Mouse (Mus musculus) embryonic facial prominence, embryonic 15.5 days (tissue): ENCODE data around the gene Fam81a. TPM values are rescaled to one million over a fixed set of nuclear protein-coding genes. Genes with fewer than 3 reads are reported as not detected.

Source experiments
- ATAC-seq: fragments of 200-750 bp; cut with Nextera tagmentation; 2 replicates; pipeline ENCODE4 v1.8.0; 2017; ENCODE audit warnings: low read depth, moderate TSS enrichment; ENCODE audit not compliant: insufficient number of reproducible peaks, low FRiP score, low TSS enrichment
- H3K27ac ChIP-seq: fragments of 300-500 bp; sonication (generic); replicated peaks from 2 replicates; pipeline ENCODE4 v1.5.1; 2015; ENCODE audit warnings: mild to moderate bottlenecking, inconsistent platforms
- H3K27me3 ChIP-seq: fragments of 300-500 bp; sonication (generic); 2 replicates; pipeline ENCODE4 v1.6.1; 2015; ENCODE audit warnings: inconsistent platforms
- H3K36me3 ChIP-seq: fragments of 300-500 bp; sonication (generic); 2 replicates; pipeline ENCODE4 v1.6.1; 2015; ENCODE audit warnings: mild to moderate bottlenecking, inconsistent platforms
- H3K4me1 ChIP-seq: fragments of 300-500 bp; sonication (generic); 2 replicates; pipeline ENCODE4 v1.6.1; 2015; ENCODE audit warnings: inconsistent platforms
- H3K4me2 ChIP-seq: fragments of 300-500 bp; sonication (generic); replicated peaks from 2 replicates; pipeline ENCODE4 v1.6.1; 2015; ENCODE audit warnings: mild to moderate bottlenecking, inconsistent platforms
- H3K4me3 ChIP-seq: fragments of 300-500 bp; sonication (generic); replicated peaks from 2 replicates; pipeline ENCODE4 v1.5.1; 2015; ENCODE audit warnings: mild to moderate bottlenecking, inconsistent platforms
- H3K9ac ChIP-seq: fragments of 300-500 bp; sonication (generic); 2 replicates; pipeline ENCODE4 v1.6.1; 2015; ENCODE audit warnings: inconsistent platforms
- H3K9me3 ChIP-seq: fragments of 300-500 bp; sonication (generic); replicated peaks from 2 replicates; pipeline ENCODE4 v1.6.1; 2016; ENCODE audit warnings: inconsistent platforms
- WGBS: fragments of 180-500 bp; shearing (Covaris S2); methylation state at CpG from one replicate; pipeline ENCODE4 v1.1.7; 2015; 5-methylcytosine and 5-hydroxymethylcytosine counted together
- polyA plus RNA-seq: library from polyadenylated mRNA; unstranded; fragments of >200 nt; fragmentation: Nextera tagmentation; extraction: Ambion mirVana; gene quantifications from 2 replicates; pipeline ENCODE4 v1.2.1, GENCODE M21; 2015

Gene Fam81a
- 12.5 and 13.8 TPM in 2 replicates for polyA plus RNA-seq

DNA sequence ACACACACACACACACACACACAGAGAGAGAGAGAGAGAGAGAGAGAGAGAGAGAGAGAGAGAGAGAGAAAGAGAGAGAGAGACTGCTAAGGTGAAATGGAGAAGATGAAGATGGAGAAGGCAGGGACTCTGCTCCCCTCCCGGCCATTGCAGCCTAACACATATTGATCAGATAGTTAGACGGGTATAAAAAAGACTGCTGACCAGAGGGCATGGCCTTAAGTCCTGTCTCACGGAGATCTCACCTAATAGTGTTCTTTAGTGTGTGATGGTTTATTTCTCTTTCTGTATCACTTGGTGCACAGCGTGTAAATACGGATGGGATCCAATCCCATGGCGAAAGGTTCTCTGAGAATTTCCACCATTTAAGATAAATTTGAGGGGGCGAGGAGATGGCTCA lies at the start of gene Fam81a:
Gene Fam81a (minus strand): TSS at position 101 of the 400 bp plus-strand sequence.
- Histone ChIP-seq H3K4me3 (peak within 1 kb of the TSS; percentile 59), H3K9me3 (no peaks in the 10 kb centered on the region), H3K4me2 (peak within 1 kb of the TSS; percentile 92), H3K36me3 (no peaks in the 10 kb centered on the region), H3K4me1 (peaks cover 16% of the 10 kb centered on the region), H3K27me3 (peaks cover 14% of the 10 kb centered on the region), H3K27ac (no peak within 1 kb of the TSS), H3K9ac (peak within 1 kb of the TSS; percentile 42; the same call in 1 of the 2 replicates)
- ATAC-seq: no peak
- WGBS: 71% methylated on average over 7 of the region's 7 CpGs

DNA sequence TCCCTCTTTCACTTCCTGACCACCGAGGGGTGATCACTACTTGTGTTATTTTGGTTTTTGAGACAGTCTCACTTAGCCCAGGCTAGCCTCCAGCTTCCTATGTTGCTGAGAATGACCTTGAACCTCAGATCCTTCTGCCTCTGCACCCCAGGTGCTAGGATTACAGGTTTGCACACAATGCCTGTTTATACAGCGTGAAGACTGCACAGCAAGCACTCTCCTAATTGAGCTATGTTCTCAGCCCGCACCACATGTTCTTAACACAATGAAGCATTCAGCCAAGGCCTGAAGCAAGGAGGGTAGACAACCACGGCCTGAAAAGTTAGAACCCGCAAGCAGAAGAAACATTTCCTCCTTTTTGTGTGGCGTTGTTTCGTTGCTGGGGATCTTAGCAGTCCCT lies 40.3 kb upstream of the Fam81a start:
- no peak overlapping the region for H3K27ac ChIP-seq
- no peak overlapping the region for H3K9ac ChIP-seq
- no peak overlapping the region for H3K4me3 ChIP-seq
- no peaks in the 10 kb centered on the region for H3K36me3 ChIP-seq
- 37% methylated on average over 7 of the region's 7 CpGs for WGBS
- no peaks in the 10 kb centered on the region for H3K4me1 ChIP-seq
- no peaks in the 10 kb centered on the region for H3K27me3 ChIP-seq
- ATAC-seq: no peak
- H3K4me2 ChIP-seq: no peak overlapping the region
- H3K9me3 ChIP-seq: no peaks in the 10 kb centered on the region

DNA sequence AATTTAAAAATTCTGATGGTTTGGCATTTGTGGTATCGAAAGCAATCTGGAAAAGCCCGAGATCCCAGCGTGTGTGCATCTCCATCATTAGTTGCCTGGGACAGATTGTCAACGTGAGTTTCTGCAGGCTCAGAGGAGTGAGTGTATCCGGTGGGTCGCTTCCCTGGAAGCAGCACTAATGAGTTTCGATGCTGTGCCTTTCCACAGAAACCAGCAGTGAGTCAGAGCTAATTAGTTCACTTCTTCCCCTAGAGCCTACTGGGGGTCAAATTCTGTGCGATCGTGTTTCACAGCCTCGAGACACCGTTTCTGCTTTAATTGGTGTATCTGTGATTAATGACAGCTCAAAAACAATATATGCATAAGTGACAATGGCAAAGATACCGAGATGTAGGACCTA lies 39.4 kb upstream of the Fam81a start:
- Histone ChIP-seq H3K4me3 (no peak overlapping the region), H3K27ac (no peak overlapping the region), H3K27me3 (no peaks in the 10 kb centered on the region), H3K9ac (no peak overlapping the region), H3K4me2 (no peak overlapping the region), H3K36me3 (no peaks in the 10 kb centered on the region), H3K4me1 (no peaks in the 10 kb centered on the region), H3K9me3 (no peaks in the 10 kb centered on the region)
- ATAC-seq: no peak
- 49% methylated on average over 12 of the region's 12 CpGs for WGBS

DNA sequence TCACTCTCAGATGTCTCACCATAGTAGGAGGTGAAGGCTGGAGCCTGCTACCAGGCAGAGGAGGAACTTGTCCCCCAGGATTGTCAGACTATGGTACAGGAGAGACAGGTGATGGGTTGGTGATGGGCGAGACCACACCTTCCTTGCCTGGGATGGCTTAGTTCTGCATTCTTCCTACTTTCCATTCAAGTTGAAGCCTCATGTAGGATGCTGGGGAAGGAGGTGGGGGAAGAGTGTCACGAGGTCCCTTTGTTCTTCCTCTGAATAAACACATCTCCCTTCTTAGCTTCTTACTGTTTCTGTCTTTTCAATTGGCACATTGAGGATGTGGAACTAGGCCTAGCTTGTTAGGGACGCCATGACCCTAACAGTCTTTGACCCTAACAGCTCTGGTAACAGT lies 33.9 kb upstream of the Fam81a start:
- Histone ChIP-seq H3K9ac (no peak overlapping the region), H3K9me3 (no peaks in the 10 kb centered on the region), H3K4me3 (no peak overlapping the region), H3K36me3 (no peaks in the 10 kb centered on the region), H3K4me1 (peaks cover 9% of the 10 kb centered on the region; the same call in 1 of the 2 replicates), H3K4me2 (no peak overlapping the region), H3K27ac (no peak overlapping the region), H3K27me3 (no peaks in the 10 kb centered on the region)
- WGBS: 76% methylated on average over 3 of the region's 3 CpGs
- no peak for ATAC-seq

DNA sequence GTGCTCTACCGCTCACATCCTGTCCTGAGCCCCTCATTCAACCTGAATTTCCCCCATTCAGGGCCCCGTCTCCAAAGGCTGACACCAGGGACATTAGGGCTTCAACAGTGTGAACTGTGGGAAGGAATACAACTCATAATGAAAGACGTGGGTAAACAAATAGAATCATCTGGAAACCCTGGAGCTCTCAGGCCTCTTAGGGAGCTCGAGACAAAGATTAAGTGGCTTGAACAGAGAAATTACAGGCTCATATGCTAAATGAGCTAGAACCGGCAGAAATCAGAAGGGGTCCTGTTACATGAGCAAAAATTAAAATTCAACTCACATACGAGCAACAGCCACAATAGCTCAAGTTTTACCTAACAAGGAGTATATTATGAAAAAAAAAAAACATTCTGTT lies 32.5 kb upstream of the Fam81a start:
- no peaks in the 10 kb centered on the region for H3K9me3 ChIP-seq
- H3K4me1 ChIP-seq: peaks cover 9% of the 10 kb centered on the region; the same call in 1 of the 2 replicates
- ATAC-seq: no peak
- no peak overlapping the region for H3K4me2 ChIP-seq
- H3K36me3 ChIP-seq: no peaks in the 10 kb centered on the region
- H3K4me3 ChIP-seq: no peak overlapping the region
- WGBS: 23% methylated on average over 6 of the region's 6 CpGs
- H3K9ac ChIP-seq: no peak overlapping the region
- H3K27ac ChIP-seq: no peak overlapping the region
- no peaks in the 10 kb centered on the region for H3K27me3 ChIP-seq

DNA sequence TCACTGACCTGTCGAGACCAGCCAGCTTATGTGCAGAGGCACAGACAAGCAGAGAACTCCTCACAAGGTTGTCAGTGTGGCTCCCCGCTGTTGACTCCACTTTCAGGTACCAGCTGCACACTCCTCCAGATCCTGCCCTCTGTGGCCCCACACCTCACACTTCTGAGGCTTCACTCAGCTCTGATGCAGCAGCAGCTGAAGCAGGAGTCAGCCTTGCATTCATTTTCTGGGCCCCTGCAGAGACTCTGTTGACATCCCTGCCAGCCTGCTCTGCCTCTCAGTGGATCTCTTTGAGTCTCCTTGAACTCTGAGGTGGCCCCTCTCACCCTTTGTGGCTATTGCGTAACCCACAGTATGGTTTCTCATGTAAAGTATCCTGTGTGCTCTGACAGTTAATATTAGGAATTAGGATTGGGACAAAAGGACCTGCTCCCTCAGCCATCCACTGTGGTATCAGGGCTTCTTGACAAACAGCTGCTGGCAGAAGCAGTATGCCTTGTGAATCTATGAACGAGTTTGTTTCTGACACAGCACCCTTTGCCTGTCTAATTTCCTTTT lies 32.0 kb upstream of the Fam81a start:
- Histone ChIP-seq H3K4me2 (no peak overlapping the region), H3K36me3 (no peaks in the 10 kb centered on the region), H3K27me3 (no peaks in the 10 kb centered on the region), H3K4me3 (no peak overlapping the region), H3K9ac (no peak overlapping the region), H3K27ac (no peak overlapping the region), H3K9me3 (no peaks in the 10 kb centered on the region), H3K4me1 (peaks cover 9% of the 10 kb centered on the region; the same call in 1 of the 2 replicates)
- ATAC-seq: no peak
- WGBS: 50% methylated on average over 4 of the region's 4 CpGs

DNA sequence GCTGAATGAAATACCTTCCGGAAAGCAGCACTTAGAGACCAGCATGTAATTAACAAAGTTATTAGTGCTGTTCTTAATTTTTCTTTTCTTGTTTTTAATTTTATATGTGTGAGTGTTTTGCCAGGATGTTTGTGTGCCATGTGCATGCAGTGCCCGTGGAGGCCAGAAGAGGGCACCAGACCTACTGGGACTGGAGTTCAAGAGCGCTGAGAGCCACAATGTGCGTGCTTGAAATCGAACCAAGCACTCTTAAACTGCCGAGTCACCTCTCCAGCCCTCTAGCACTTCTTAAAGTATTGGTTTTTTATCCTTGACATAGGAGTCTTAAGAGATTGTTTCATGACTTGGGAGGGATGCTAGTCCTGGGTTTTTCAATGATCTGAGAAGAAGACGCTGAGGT lies 26.6 kb upstream of the Fam81a start:
- no peak overlapping the region for H3K27ac ChIP-seq
- H3K9ac ChIP-seq: no peak overlapping the region
- H3K27me3 ChIP-seq: no peaks in the 10 kb centered on the region
- 85% methylated on average over 7 of the region's 7 CpGs for WGBS
- no peaks in the 10 kb centered on the region for H3K4me1 ChIP-seq
- no peak for ATAC-seq
- no peak overlapping the region for H3K4me2 ChIP-seq
- no peak overlapping the region for H3K4me3 ChIP-seq
- no peaks in the 10 kb centered on the region for H3K36me3 ChIP-seq
- no peaks in the 10 kb centered on the region for H3K9me3 ChIP-seq

DNA sequence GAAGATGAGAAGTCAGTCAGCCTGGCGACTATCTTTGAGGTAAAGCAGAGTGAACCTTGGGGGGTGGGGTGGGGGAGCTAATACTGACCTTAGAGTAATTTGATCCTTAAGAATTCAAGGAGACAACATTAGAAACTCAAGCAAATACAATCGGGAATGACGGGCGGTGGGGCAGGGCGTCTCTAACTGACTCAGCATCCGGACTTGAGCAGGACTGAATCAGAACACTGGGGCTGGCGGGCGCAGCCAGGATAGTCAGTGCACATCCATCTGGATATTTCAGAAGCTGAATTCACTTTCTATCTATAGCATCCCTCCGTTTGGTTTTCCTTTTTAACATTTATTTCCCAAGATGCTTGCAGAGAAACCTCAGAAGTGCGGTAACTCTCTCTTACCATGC lies 17.7 kb upstream of the Fam81a start:
- 61% methylated on average over 10 of the region's 10 CpGs for whole genome bisulfite sequencing
- Histone ChIP-seq H3K9ac (no peak overlapping the region), H3K27ac (no peak overlapping the region), H3K4me1 (no peaks in the 10 kb centered on the region), H3K4me2 (no peak overlapping the region), H3K4me3 (no peak overlapping the region), H3K9me3 (no peaks in the 10 kb centered on the region), H3K36me3 (no peaks in the 10 kb centered on the region), H3K27me3 (no peaks in the 10 kb centered on the region)
- no peak for ATAC-seq

DNA sequence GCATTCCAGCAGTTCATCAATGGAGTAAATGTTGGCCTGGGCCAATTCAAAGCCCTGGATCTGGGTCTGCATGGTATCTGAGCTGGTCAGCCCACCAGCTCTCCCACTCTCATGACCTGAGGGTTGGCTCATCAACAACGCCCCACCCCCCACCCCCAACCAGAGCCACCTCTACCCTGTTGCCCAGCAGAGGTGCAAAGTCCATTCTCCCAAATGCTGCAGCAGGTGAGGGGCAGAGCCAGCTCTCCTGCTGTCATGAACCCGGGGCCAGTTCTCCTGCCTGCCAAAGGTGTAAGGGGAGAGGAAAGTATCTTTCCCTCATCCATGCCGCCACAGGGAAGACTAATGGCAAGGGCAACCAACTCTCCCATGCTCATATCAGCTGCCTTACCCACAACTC lies 5.3 kb upstream of the Fam81a start:
- Histone ChIP-seq H3K27ac (no peak overlapping the region), H3K9me3 (no peaks in the 10 kb centered on the region), H3K4me3 (no peak overlapping the region), H3K36me3 (no peaks in the 10 kb centered on the region), H3K9ac (no peak overlapping the region), H3K4me2 (no peak overlapping the region), H3K27me3 (no peaks in the 10 kb centered on the region), H3K4me1 (no peaks in the 10 kb centered on the region)
- ATAC-seq: no peak
- WGBS: 80% methylated on average over 3 of the region's 3 CpGs

DNA sequence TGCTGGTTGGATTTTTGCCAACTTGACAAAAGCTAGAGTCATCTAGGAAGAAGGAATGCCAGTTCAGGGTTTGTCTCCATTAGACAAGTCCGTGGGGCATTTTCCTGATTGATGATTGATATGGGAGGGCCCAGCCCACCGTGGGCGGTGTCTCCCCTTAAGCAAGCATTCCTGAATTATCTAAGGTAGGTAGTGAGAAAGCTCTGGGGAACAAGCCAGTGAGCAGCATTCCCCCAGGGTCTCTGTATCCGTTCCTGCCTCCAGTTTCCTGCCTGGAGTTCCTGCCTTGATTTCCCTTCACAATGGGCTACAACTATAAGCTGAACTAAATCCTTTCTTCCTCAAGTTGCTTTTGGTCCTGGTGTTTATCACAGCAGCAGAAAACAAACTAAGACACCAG lies 3.1 kb upstream of the Fam81a start:
- 59% methylated on average over 4 of the region's 4 CpGs for WGBS
- Histone ChIP-seq H3K36me3 (no peaks in the 10 kb centered on the region), H3K4me1 (peaks cover 14% of the 10 kb centered on the region), H3K4me3 (no peak overlapping the region), H3K27ac (no peak overlapping the region), H3K27me3 (peaks cover 4% of the 10 kb centered on the region), H3K4me2 (no peak overlapping the region), H3K9ac (no peak overlapping the region), H3K9me3 (no peaks in the 10 kb centered on the region)
- ATAC-seq: no peak

DNA sequence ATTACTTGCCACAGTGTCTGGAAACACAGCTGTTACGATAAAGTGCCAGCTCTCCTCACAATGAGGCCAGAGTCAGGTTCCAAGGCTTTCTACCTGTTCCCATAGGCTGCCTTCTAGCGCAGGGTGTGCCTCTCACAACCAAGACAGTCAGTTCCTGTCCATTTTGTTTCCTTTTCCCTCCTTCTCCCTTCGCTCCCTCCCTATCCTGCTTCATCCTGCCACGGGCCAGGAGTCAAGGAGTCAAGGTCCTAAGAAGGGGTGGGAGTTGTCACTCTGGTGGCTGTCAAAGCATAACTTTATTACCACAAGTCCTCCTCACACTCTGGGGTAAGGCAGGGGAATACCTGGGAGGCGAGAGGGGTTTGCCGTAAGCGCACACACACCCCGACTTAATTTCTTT lies 966 bp upstream of the Fam81a start:
- 69% methylated on average over 8 of the region's 8 CpGs for WGBS
- Histone ChIP-seq H3K9ac (no peak overlapping the region), H3K27me3 (peaks cover 14% of the 10 kb centered on the region), H3K4me1 (peaks cover 16% of the 10 kb centered on the region), H3K9me3 (no peaks in the 10 kb centered on the region), H3K27ac (no peak overlapping the region), H3K4me2 (no peak overlapping the region), H3K36me3 (no peaks in the 10 kb centered on the region), H3K4me3 (no peak overlapping the region)
- ATAC-seq: no peak

DNA sequence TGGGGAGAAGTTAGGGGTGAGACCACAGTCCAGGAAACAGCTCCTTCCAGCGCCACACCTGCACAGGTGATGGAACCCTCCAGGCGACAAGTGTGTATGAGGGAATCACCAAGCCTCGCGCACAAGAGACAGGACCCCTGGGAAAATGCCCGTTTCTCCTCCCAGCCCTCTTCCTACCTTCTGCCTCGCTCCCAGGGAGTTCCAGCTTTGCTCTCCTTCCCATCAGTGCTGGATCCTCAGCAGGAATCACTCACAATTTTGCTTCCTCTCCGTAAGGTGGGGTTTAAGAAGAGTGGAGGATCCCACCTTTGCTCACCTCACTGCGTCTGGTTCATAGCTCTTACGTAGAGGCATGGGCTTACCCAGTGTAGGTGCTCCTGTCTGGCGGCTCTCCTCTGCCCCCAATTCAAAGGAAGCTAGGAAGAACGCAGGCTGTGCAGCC lies 454 bp downstream of the Fam81a start:
- peaks cover 16% of the 10 kb centered on the region for H3K4me1 ChIP-seq
- peak overlapping the region; percentile 59 for H3K4me3 ChIP-seq
- H3K27ac ChIP-seq: no peak overlapping the region
- H3K27me3 ChIP-seq: peaks cover 14% of the 10 kb centered on the region
- H3K36me3 ChIP-seq: no peaks in the 10 kb centered on the region
- 6% methylated on average over 11 of the region's 11 CpGs for WGBS
- H3K9me3 ChIP-seq: no peaks in the 10 kb centered on the region
- peak overlapping the region; percentile 92 for H3K4me2 ChIP-seq
- H3K9ac ChIP-seq: no peak overlapping the region
- peak; percentile 25; the same call in 1 of the 2 replicates for ATAC-seq
